Mouse (Mus musculus) ES-Bruce4 (cell line): ENCODE data around the gene Tmem202. TPM values are rescaled to one million over a fixed set of nuclear protein-coding genes. Genes with fewer than 3 reads are reported as not detected.
A peak's percentile ranks its signal among the peaks of the same experiment; 100 is the strongest.

Experiments
- H3K27ac ChIP-seq: 2 replicates; pipeline ENCODE4 v1.5.1; 2012; ENCODE audit warnings: low read length, inconsistent platforms; ENCODE audit not compliant: insufficient read depth
- H3K27me3 ChIP-seq: 2 replicates; pipeline ENCODE4 v1.6.1; 2012; ENCODE audit warnings: mild to moderate bottlenecking, low read length, inconsistent platforms; ENCODE audit not compliant: control insufficient read depth, poor library complexity, insufficient read depth, severe bottlenecking
- H3K36me3 ChIP-seq: 2 replicates; pipeline ENCODE4 v1.6.1; 2012; ENCODE audit warnings: inconsistent platforms, mild to moderate bottlenecking, low read length, moderate library complexity; ENCODE audit not compliant: control insufficient read depth, poor library complexity, insufficient read depth, severe bottlenecking
- H3K4me1 ChIP-seq: one replicate; pipeline ENCODE4 v1.8.1; 2011; ENCODE audit warnings: low read length; ENCODE audit not compliant: control insufficient read depth, insufficient read depth
- H3K4me3 ChIP-seq: 2 replicates; pipeline ENCODE4 v1.5.1; 2011; ENCODE audit warnings: low read depth, mild to moderate bottlenecking, low read length
- H3K9ac ChIP-seq: 2 replicates; pipeline ENCODE4 v1.6.1; 2012; ENCODE audit warnings: low read depth, mild to moderate bottlenecking, inconsistent platforms; ENCODE audit not compliant: poor library complexity, severe bottlenecking
- H3K9me3 ChIP-seq: replicated peaks from 2 replicates; pipeline ENCODE4 v1.6.1; 2012; ENCODE audit warnings: mild to moderate bottlenecking, low read length, inconsistent platforms; ENCODE audit not compliant: control insufficient read depth, poor library complexity, insufficient read depth, severe bottlenecking
- CTCF ChIP-seq: IDR thresholded peaks from one replicate; pipeline ENCODE4 v1.8.1; 2011; ENCODE audit warnings: low read depth, low read length
- EP300 ChIP-seq: IDR thresholded peaks from 2 replicates; pipeline ENCODE4 v1.6.1; 2011; ENCODE audit warnings: low read depth, low read length; ENCODE audit not compliant: insufficient read depth
- POLR2A ChIP-seq: IDR thresholded peaks from one replicate; pipeline ENCODE4 v1.8.1; 2011; ENCODE audit warnings: low read length; ENCODE audit not compliant: insufficient read depth
- polyA plus RNA-seq: library from polyadenylated mRNA; stranded (reverse); fragments of >200 nt; gene quantifications from 2 replicates; pipeline ENCODE4 v1.2.4, GENCODE M21; 2011; ENCODE audit warnings: low read depth; ENCODE audit not compliant: missing spikeins, insufficient read depth, insufficient read length

The Tmem202 gene
- polyA plus RNA-seq, 1 experiment: not detected

DNA sequence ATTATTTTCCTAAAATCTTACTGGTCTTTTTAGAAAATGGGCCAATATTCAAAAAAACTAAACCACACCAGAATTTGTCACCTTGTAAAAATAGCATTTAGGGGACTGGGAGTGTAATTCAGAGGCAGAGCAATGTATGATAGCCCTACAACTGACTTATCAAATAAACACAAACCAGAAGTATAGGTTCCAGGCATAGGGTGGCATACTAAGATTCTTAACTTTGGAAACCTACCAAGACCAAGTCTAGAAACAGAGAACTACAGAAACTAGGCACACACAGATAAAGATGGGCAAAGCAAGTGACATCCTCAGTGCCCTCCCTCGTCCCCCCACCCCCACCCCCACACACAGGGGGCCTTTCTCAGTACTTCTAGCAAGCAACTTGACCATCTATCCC lies 64.8 kb downstream of the Tmem202 start:
- H3K4me3 ChIP-seq: no peak overlapping the region
- H3K27me3 ChIP-seq: no peaks in the 10 kb centered on the region
- H3K4me1 ChIP-seq: peaks cover 5% of the 10 kb centered on the region
- H3K9ac ChIP-seq: no peak overlapping the region
- H3K36me3 ChIP-seq: peaks cover 18% of the 10 kb centered on the region
- no peak overlapping the region for H3K27ac ChIP-seq
- no peaks in the 10 kb centered on the region for H3K9me3 ChIP-seq
- TF ChIP-seq POLR2A (no peak), EP300 (no peak), CTCF (no peak)

DNA sequence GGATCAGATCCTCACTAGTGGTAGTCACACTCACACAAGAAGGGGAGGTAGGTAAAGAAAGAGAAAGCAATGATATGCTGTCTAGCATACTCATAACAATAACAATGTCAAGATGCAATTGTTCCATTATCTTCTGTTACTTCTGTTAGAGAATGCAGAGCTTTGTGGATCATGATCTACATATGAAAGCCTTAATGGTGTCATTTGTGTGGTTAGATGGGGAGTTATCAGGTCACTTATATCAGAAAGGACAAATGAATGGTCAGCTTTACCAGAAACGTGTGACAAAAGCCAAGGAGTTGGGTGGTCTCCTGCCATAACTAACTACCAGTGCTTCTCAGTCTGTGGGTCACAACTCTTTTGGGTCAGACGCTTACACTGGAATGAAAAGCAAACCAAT lies 66.5 kb downstream of the Tmem202 start:
- Histone ChIP-seq H3K27ac (peak overlapping the region; percentile 48), H3K36me3 (peaks cover 14% of the 10 kb centered on the region), H3K27me3 (no peaks in the 10 kb centered on the region), H3K9ac (no peak overlapping the region), H3K4me3 (no peak overlapping the region), H3K9me3 (no peaks in the 10 kb centered on the region), H3K4me1 (peaks cover 5% of the 10 kb centered on the region)
- no peak for TF ChIP-seq EP300
- TF ChIP-seq POLR2A: no peak
- TF ChIP-seq CTCF: no peak

- TF ChIP-seq POLR2A (no peak), CTCF (no peak), EP300 (no peak)
Measured at GRCm38 (mm10) chr9:59469446-59469845, 70.2 kb downstream of the Tmem202 start.

More at GRCm38 (mm10) chr9:59469446-59469845, 70.2 kb downstream of the Tmem202 start:
- Histone ChIP-seq H3K9ac (no peak overlapping the region), H3K27ac (no peak overlapping the region), H3K27me3 (no peaks in the 10 kb centered on the region), H3K36me3 (peaks cover 8% of the 10 kb centered on the region; the same call in 1 of the 2 replicates), H3K4me1 (peaks cover 5% of the 10 kb centered on the region), H3K9me3 (no peaks in the 10 kb centered on the region), H3K4me3 (no peak overlapping the region)

Other genes starting within 250 kb of the Tmem202 start
- 42.9 and 44.0 TPM in 2 replicates for gene Adpgk, start 248.3 kb downstream of the Tmem202 start, polyA plus RNA-seq
- gene Bbs4, start 186.3 kb downstream of the Tmem202 start, polyA plus RNA-seq: 12.2 and 13.0 TPM in 2 replicates
- 127 and 152 TPM in 2 replicates for gene Arih1, start 53.2 kb downstream of the Tmem202 start, polyA plus RNA-seq
- gene Hexa, start 307 bp downstream of the Tmem202 start, polyA plus RNA-seq: 75.6 and 81.1 TPM in 2 replicates
- gene Celf6, start 38.1 kb upstream of the Tmem202 start, polyA plus RNA-seq: 0.64 TPM in 1 of 2 replicates, not detected in the other
- gene Parp6, start 77.4 kb upstream of the Tmem202 start, polyA plus RNA-seq: 28.3 and 30.9 TPM in 2 replicates
- 2,048 and 2,433 TPM in 2 replicates for gene Pkm, start 116.5 kb upstream of the Tmem202 start, polyA plus RNA-seq
- 4.5 and 5.2 TPM in 2 replicates for gene Gramd2, start 140.3 kb upstream of the Tmem202 start, polyA plus RNA-seq
- gene Senp8, start 210.9 kb upstream of the Tmem202 start, polyA plus RNA-seq: 16.3 and 21.2 TPM in 2 replicates
- 17.6 and 24.5 TPM in 2 replicates for gene Myo9a, start 211.0 kb upstream of the Tmem202 start, polyA plus RNA-seq